Mouse (Mus musculus): ENCODE data around the gene Gng2. TPM values are rescaled to one million over a fixed set of nuclear protein-coding genes. Genes with fewer than 3 reads are reported as not detected.
"Not testable (repeated sequence)": the region's sequence is repeated elsewhere in the genome, so short reads cannot be mapped to it uniquely, and the experiment has no call there.

The Gng2 gene
- polyA plus RNA-seq, 1 experiment from 2014 or later: 423 TPM

- Histone ChIP-seq H3K27me3 (ENCODE audit: control insufficient read depth, insufficient read depth, low read length) (no peaks in the 10 kb centered on the region), H3K4me2 (ENCODE audit: low read length) (no peak overlapping the region), H3K27ac (replicated peaks; ENCODE audit: low read depth, low read length) (no peak overlapping the region), H3K36me3 (ENCODE audit: control insufficient read depth, insufficient read depth, low read length) (peaks cover 36% of the 10 kb centered on the region), H3K4me1 (ENCODE audit: control insufficient read depth, insufficient read depth, low read length) (no peaks in the 10 kb centered on the region), H3K4me3 (replicated peaks; ENCODE audit: low read depth, low read length) (no peak overlapping the region), H3K9me3 (ENCODE audit: control insufficient read depth, low read length) (no peaks in the 10 kb centered on the region), H3K9ac (replicated peaks; ENCODE audit: low read length) (no peak overlapping the region)
- DNase-seq: no peak
- WGBS: 82% methylated on average over 11 of the region's 11 CpGs
- no peak for ATAC-seq (ENCODE audit: low FRiP score, low TSS enrichment)
Observed at GRCm38 (mm10) chr14:19874201-19874807, 103.1 kb downstream of the Gng2 start.

- DNase-seq (no peak), ATAC-seq (ENCODE audit: low FRiP score, low TSS enrichment) (no peak)
- H3K4me2 ChIP-seq (ENCODE audit: low read length): no peak overlapping the region
- no peaks in the 10 kb centered on the region for H3K27me3 ChIP-seq (ENCODE audit: control insufficient read depth, insufficient read depth, low read length)
- no peak overlapping the region for H3K9ac ChIP-seq (replicated peaks; ENCODE audit: low read length)
- no peak overlapping the region for H3K27ac ChIP-seq (replicated peaks; ENCODE audit: low read depth, low read length)
- no peak overlapping the region for H3K4me3 ChIP-seq (replicated peaks; ENCODE audit: low read depth, low read length)
- H3K4me1 ChIP-seq (ENCODE audit: control insufficient read depth, insufficient read depth, low read length): no peaks in the 10 kb centered on the region
- WGBS: 80% methylated on average over 5 of the region's 5 CpGs
- no peaks in the 10 kb centered on the region for H3K9me3 ChIP-seq (ENCODE audit: control insufficient read depth, low read length)
- peaks cover 6% of the 10 kb centered on the region; the same call in 1 of the 2 replicates for H3K36me3 ChIP-seq (ENCODE audit: control insufficient read depth, insufficient read depth, low read length)
Observed at GRCm38 (mm10) chr14:19867286-19867935, 110.0 kb downstream of the Gng2 start.

GRCm38 (mm10) chr14:19865121-19865520 is 112.3 kb downstream of the Gng2 start:
- not testable (repeated sequence) for H3K9ac ChIP-seq (replicated peaks; ENCODE audit: low read length)
- 92% methylated on average over 9 of the region's 9 CpGs for WGBS

DNA sequence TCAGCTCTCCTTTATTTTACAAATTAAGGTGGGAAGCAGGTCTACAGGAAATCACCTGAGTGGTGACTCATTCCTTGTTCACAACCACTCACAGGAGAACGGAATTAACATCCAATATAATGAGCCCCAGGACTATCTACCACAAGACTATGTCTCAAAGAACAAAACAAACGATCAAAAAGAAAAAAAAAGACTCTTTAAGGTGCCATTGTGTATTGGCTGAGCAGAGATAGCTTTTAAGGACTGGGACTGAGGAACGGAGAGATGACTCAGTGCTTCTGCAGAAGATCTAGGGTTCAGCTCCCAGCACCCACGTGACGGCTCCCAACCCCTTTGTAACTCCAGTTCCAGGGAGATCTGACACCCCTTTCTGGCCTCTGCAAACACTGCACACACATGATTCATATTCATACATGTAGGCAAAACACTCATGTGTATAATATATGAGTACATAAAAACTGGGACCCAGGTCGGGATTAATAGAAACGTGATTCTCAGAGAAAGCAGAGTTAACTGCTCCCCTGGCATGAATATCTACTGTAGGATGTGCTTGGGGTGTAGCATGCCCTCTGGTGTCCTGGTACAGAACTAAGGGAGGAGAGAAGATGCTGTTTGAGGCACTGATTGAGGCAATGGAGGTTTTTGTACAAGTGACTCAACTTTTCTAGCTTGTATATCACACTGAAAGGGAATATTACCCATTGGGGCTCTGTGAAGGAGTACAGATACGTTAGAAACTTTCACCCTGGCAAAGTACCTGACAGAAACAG is 115.9 kb downstream of the Gng2 start:
- no peaks in the 10 kb centered on the region for H3K4me1 ChIP-seq (ENCODE audit: control insufficient read depth, insufficient read depth, low read length)
- WGBS: 88% methylated on average over 8 of the region's 8 CpGs
- no peak overlapping the region for H3K27ac ChIP-seq (replicated peaks; ENCODE audit: low read depth, low read length)
- ATAC-seq (ENCODE audit: low FRiP score, low TSS enrichment): no peak
- no peak overlapping the region for H3K4me2 ChIP-seq (ENCODE audit: low read length)
- no peaks in the 10 kb centered on the region for H3K27me3 ChIP-seq (ENCODE audit: control insufficient read depth, insufficient read depth, low read length)
- no peaks in the 10 kb centered on the region for H3K36me3 ChIP-seq (ENCODE audit: control insufficient read depth, insufficient read depth, low read length)
- no peak overlapping the region for H3K4me3 ChIP-seq (replicated peaks; ENCODE audit: low read depth, low read length)
- H3K9me3 ChIP-seq (ENCODE audit: control insufficient read depth, low read length): no peaks in the 10 kb centered on the region
- no peak for DNase-seq
- no peak overlapping the region for H3K9ac ChIP-seq (replicated peaks; ENCODE audit: low read length)

More at GRCm38 (mm10) chr14:19865121-19865520, 112.3 kb downstream of the Gng2 start:
- not testable (repeated sequence) for H3K4me1 ChIP-seq (ENCODE audit: control insufficient read depth, insufficient read depth, low read length); H3K27me3 ChIP-seq (ENCODE audit: control insufficient read depth, insufficient read depth, low read length); ATAC-seq (ENCODE audit: low FRiP score, low TSS enrichment); H3K4me3 ChIP-seq (replicated peaks; ENCODE audit: low read depth, low read length); H3K27ac ChIP-seq (replicated peaks; ENCODE audit: low read depth, low read length); H3K4me2 ChIP-seq (ENCODE audit: low read length); H3K9me3 ChIP-seq (ENCODE audit: control insufficient read depth, low read length); DNase-seq; H3K36me3 ChIP-seq (ENCODE audit: control insufficient read depth, insufficient read depth, low read length)

- Histone ChIP-seq H3K4me2 (ENCODE audit: low read length) (no peak overlapping the region), H3K9me3 (ENCODE audit: control insufficient read depth, low read length) (no peaks in the 10 kb centered on the region), H3K4me1 (ENCODE audit: control insufficient read depth, insufficient read depth, low read length) (no peaks in the 10 kb centered on the region), H3K27ac (replicated peaks; ENCODE audit: low read depth, low read length) (no peak overlapping the region), H3K9ac (replicated peaks; ENCODE audit: low read length) (no peak overlapping the region), H3K4me3 (replicated peaks; ENCODE audit: low read depth, low read length) (no peak overlapping the region), H3K36me3 (ENCODE audit: control insufficient read depth, insufficient read depth, low read length) (no peaks in the 10 kb centered on the region), H3K27me3 (ENCODE audit: control insufficient read depth, insufficient read depth, low read length) (no peaks in the 10 kb centered on the region)
- no peak for DNase-seq
- 94% methylated on average over 4 of the region's 4 CpGs for WGBS
- ATAC-seq (ENCODE audit: low FRiP score, low TSS enrichment): no peak
Observed at GRCm38 (mm10) chr14:19860281-19860680, 117.1 kb downstream of the Gng2 start.

DNA sequence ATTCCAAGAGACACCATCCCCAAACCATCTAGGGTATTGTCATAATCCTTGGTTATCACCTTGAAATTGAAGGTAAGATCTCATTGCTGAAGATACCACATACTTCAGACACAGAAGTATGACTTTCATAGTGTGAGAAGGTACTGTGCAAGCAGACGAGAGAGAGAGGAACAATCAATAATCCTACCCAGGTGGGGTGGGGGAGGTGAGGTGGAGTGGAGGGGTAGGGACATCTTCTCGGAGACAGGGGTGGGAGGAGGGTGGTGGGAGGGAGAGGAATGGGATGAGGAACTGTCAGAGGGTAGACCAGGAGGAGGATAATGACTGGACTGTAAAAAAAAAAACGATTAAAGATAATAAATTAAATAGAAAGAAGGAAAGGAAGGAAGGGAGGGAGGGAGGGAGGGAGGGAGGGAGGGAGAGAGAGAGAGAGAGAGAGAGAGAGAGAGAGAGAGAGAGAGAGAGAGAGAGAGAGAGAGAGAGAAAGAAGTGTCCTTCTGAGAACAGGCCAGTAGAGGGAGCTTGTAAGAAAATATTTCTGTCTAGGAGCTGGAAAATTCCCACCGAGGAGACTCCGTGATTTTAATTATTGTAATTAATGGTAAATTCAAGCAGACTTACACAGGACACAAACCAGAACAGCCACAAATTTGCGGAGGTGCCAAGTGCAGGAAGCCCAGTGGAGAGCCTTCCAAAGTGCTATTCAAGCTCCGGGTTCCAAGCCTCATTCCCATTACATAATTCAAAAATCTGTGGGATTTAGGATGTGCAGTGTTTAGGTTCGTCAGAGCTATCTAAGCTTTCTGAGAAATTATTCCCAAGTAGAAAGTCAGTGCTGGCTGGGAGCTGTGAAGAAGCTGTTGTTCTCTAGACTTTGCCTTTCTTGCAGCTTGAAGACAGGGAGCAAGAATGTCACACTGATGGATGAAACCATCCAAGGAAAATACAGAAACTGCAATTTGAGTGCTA is 118.3 kb downstream of the Gng2 start:
- WGBS: 55% methylated on average over 8 of the region's 8 CpGs
- Histone ChIP-seq H3K27me3 (ENCODE audit: control insufficient read depth, insufficient read depth, low read length) (no peaks in the 10 kb centered on the region), H3K9me3 (ENCODE audit: control insufficient read depth, low read length) (no peaks in the 10 kb centered on the region), H3K36me3 (ENCODE audit: control insufficient read depth, insufficient read depth, low read length) (no peaks in the 10 kb centered on the region), H3K27ac (replicated peaks; ENCODE audit: low read depth, low read length) (no peak overlapping the region), H3K9ac (replicated peaks; ENCODE audit: low read length) (no peak overlapping the region), H3K4me3 (replicated peaks; ENCODE audit: low read depth, low read length) (no peak overlapping the region), H3K4me1 (ENCODE audit: control insufficient read depth, insufficient read depth, low read length) (no peaks in the 10 kb centered on the region), H3K4me2 (ENCODE audit: low read length) (no peak overlapping the region)
- DNase-seq: peak; percentile 83
- ATAC-seq (ENCODE audit: low FRiP score, low TSS enrichment): peak; percentile 40; the same call in 1 of the 2 replicates

GRCm38 (mm10) chr14:19858279-19858678 is 119.1 kb downstream of the Gng2 start:
- Histone ChIP-seq H3K9ac (replicated peaks; ENCODE audit: low read length) (no peak overlapping the region), H3K4me3 (replicated peaks; ENCODE audit: low read depth, low read length) (no peak overlapping the region), H3K36me3 (ENCODE audit: control insufficient read depth, insufficient read depth, low read length) (no peaks in the 10 kb centered on the region), H3K4me2 (ENCODE audit: low read length) (no peak overlapping the region), H3K27ac (replicated peaks; ENCODE audit: low read depth, low read length) (no peak overlapping the region), H3K4me1 (ENCODE audit: control insufficient read depth, insufficient read depth, low read length) (no peaks in the 10 kb centered on the region), H3K9me3 (ENCODE audit: control insufficient read depth, low read length) (no peaks in the 10 kb centered on the region), H3K27me3 (ENCODE audit: control insufficient read depth, insufficient read depth, low read length) (no peaks in the 10 kb centered on the region)
- ATAC-seq (ENCODE audit: low FRiP score, low TSS enrichment) (no peak), DNase-seq (no peak)
- whole genome bisulfite sequencing: 78% methylated on average over 2 of the region's 2 CpGs

GRCm38 (mm10) chr14:19853471-19853870 is 124.0 kb downstream of the Gng2 start:
- H3K4me3 ChIP-seq (replicated peaks; ENCODE audit: low read depth, low read length): no peak overlapping the region
- H3K4me2 ChIP-seq (ENCODE audit: low read length): no peak overlapping the region
- no peak for ATAC-seq (ENCODE audit: low FRiP score, low TSS enrichment)
- WGBS: 36% methylated on average over 3 of the region's 3 CpGs
- H3K27me3 ChIP-seq (ENCODE audit: control insufficient read depth, insufficient read depth, low read length): no peaks in the 10 kb centered on the region
- no peaks in the 10 kb centered on the region for H3K36me3 ChIP-seq (ENCODE audit: control insufficient read depth, insufficient read depth, low read length)
- no peak for DNase-seq
- H3K9me3 ChIP-seq (ENCODE audit: control insufficient read depth, low read length): no peaks in the 10 kb centered on the region
- no peaks in the 10 kb centered on the region for H3K4me1 ChIP-seq (ENCODE audit: control insufficient read depth, insufficient read depth, low read length)
- H3K9ac ChIP-seq (replicated peaks; ENCODE audit: low read length): no peak overlapping the region
- H3K27ac ChIP-seq (replicated peaks; ENCODE audit: low read depth, low read length): no peak overlapping the region

Measured in midbrain, embryonic 14.5 days (tissue).